Mouse (Mus musculus) inflammation-experienced regulatory T-cells, adult 6 months (primary cell): ENCODE data around the gene Atg4a-ps. TPM values are rescaled to one million over a fixed set of nuclear protein-coding genes. Genes with fewer than 3 reads are reported as not detected.

ENCODE experiments used
- ATAC-seq: one replicate; pipeline ENCODE4 v1.8.0; 2017
- polyA plus RNA-seq, 3 experiments: library from polyadenylated mRNA; unstranded; fragments of 100-300 nt; shearing (Covaris generic); gene quantifications; one replicate each; pipeline ENCODE4 v1.2.1; 2017

Atg4a-ps gene
- polyA plus RNA-seq, 3 experiments from 2014 or later, result 1.3 to 3.6 (median 2.6) TPM

DNA sequence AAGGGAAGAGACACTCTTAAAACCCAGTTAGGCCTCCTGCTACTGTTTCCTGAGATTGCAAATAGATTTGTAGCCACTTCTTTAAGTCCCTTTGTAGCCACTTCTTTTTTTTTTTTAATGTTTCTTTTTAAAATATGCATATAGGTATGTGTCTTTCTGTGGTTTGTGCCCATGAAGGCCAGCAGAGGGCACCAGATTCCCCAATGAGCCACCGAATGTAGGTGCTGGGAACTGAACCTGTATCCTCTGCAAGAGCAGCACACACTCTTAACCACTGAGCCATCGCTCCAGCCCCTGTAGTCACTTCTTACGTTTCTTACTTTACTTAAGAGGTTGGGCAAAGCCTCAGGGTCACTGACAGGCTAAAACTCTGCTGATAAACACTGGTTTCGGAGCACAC lies 19.4 kb downstream of the Atg4a-ps start:
- ATAC-seq, result no peak

DNA sequence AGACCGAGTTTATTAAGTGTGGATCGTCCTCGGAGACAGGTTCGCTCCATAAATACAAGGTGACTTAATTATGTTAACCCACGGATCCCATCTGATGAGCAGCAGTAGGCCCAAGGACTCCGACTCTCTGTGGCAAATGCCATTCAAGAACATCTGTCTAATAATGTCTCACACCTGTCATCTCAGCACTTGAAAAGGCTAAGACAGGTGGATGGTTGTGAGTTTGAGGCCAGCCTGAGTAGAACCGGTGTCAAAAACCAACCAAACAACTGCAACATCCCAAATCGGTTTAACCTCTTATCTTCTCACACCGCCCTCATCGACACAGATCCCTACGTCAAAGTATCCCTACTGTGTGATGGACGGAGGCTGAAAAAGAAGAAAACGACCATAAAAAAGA lies 20.7 kb downstream of the Atg4a-ps start:
- ATAC-seq, result no peak

DNA sequence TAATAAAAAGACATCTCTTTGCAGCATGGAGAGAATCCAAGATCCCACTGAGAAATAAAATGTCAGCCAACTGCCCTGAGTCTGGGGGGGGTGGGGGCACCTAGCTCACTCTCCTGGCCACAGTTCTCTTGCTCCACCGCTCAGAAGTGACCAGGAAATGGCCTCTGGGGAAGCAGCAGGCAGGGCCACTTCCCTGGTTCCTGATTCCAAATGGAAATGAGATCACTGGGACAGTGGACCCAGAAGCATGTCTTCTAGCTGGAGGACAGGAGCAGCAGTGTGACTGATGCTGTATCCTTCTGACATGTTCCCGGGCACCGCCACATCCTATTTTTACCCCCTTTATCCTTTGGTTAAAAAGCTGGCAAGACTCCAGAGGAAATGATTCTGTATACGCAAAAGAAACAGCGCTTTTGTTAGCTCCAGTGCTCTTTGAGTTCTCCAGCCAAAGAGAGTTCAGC lies 21.2 kb downstream of the Atg4a-ps start:
- no peak for ATAC-seq

- ATAC-seq, result no peak
These were observed 21.9 kb downstream of the Atg4a-ps start for GRCm38 (mm10) chr3:103623893-103624470.

DNA sequence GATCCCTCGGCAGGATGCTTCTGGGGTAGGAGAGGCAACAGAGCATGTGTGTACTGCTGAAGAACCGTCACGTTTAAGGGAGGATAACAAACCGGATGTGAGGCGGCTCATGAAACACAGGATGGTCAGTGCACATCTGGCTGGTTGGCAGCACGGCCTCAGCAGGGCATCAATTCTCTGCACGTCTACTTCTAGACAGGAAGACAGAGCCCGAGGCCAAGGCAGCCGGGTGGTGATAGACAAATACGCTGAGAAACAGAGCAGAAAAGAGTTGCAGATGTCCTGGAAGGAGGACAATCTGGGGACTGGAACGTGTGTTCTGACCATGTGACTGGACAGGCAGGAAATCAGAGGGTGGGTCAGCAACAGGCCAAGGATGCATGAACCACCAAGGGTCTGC lies 25.8 kb downstream of the Atg4a-ps start:
- ATAC-seq, result no peak

- ATAC-seq, result no peak
These were observed 28.9 kb downstream of the Atg4a-ps start for GRCm38 (mm10) chr3:103616981-103617380.

- no peak for ATAC-seq
These were observed 30.2 kb downstream of the Atg4a-ps start for GRCm38 (mm10) chr3:103615621-103616020.

- ATAC-seq, result no peak
These were observed 33.1 kb downstream of the Atg4a-ps start for GRCm38 (mm10) chr3:103612636-103613355.

DNA sequence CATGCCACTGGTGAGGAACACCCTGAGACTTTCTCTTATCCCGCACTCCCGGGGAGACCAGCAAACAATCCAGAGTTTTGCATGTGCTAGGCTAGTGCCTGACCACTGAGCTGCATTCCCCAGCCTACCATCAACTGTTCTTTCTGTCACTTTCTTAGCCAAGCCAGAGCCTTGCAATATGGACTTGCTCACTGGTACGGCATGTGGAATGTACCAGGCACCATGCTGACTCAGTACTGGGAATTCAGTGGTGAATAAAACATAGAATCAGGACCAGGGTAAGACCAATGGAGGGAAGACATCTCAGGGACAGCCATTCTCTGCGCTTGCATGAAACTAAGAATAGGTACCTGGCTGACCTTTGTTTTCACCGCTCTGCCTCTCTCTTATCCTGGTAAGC lies 35.6 kb downstream of the Atg4a-ps start:
- ATAC-seq, result no peak

DNA sequence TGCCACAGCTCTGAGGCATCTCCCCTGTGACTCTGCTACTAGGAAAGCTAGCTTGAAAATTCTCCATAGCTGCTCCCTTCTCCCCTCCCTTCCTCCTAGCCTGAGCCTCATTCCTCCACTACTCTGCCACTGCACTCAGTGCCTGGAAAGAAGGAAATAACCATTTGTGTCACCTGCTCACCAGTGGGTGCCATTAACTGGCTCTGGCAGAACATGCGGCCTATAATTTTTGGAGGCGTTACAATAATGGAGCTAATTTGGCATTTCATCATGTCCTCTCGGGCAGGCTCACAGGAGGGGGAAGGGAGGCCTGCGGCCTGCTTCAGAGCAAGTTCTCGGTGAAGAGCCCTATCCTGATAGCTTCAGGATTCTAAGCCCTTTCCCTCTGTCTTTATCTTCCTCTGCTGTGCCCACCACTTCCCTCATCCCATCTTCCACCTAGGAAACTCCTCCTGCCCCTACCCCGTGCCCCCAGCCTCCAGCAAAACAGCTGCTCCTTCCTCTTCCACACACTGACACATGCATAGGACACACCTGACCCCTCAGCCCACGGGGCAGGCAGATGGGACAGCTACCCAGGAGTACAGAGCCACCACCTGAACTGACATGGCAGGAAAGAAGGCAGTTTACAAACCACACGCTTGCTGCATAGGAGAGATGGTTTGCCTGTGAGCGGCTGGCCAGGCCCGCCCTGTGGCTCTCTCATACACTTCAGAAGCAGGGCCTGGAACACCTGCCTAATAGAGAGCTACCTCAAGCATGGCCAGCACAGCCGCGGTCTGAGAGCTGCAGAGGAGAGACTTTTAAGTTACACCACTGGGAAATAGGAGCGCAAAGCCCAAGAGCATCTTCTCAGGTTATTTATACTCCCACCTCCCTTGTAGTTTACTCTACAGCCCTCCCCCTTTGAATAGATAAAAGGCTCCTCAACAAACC lies 38.9 kb downstream of the Atg4a-ps start:
- no peak for ATAC-seq

- ATAC-seq, result no peak
These were observed 39.7 kb downstream of the Atg4a-ps start for GRCm38 (mm10) chr3:103606045-103606597.

- no peak for ATAC-seq
These were observed 44.3 kb downstream of the Atg4a-ps start for GRCm38 (mm10) chr3:103601561-103601960.

- no peak for ATAC-seq
These were observed 44.9 kb downstream of the Atg4a-ps start for GRCm38 (mm10) chr3:103601011-103601410.

GRCm38 (mm10) chr3:103597586-103597985 lies 48.3 kb downstream of the Atg4a-ps start:
- no peak for ATAC-seq

GRCm38 (mm10) chr3:103595271-103595810 lies 50.5 kb downstream of the Atg4a-ps start:
- no peak for ATAC-seq

Other genes with a start within 250 kb of the Atg4a-ps start
- gene Syt6, start 70.8 kb downstream of the Atg4a-ps start, polyA plus RNA-seq, result not detected
- gene Olfml3, start 91.9 kb upstream of the Atg4a-ps start, polyA plus RNA-seq, result under 1 TPM; 0.20 to 0.93 (median 0.50) TPM
- not detected for gene Gm10964, start 93.3 kb upstream of the Atg4a-ps start, polyA plus RNA-seq
- 10 to 100 TPM; 28.8 to 71.0 (median 34.9) TPM for gene Hipk1, start 145.5 kb upstream of the Atg4a-ps start, polyA plus RNA-seq
- gene Dclre1b, start 163.4 kb upstream of the Atg4a-ps start, polyA plus RNA-seq, result 10 to 100 TPM; 16.5 to 23.8 (median 17.7) TPM
- 10 to 100 TPM; 16.5 to 21.5 (median 16.7) TPM for gene Ap4b1, start 163.5 kb upstream of the Atg4a-ps start, polyA plus RNA-seq
- under 1 TPM in 2 of 3 experiments, not detected in 1; 0.13 to 0.78 TPM for gene Gm43064, start 163.5 kb upstream of the Atg4a-ps start, polyA plus RNA-seq
- gene Bcl2l15, start 186.5 kb upstream of the Atg4a-ps start, polyA plus RNA-seq, result 1 to 10 TPM in 2 of 3 experiments, under 1 TPM in 1; 0.93 to 9.9 (median 6.3) TPM
- gene Ptpn22, start 213.7 kb upstream of the Atg4a-ps start, polyA plus RNA-seq, result 100 to 1,000 TPM; 410 to 567 (median 415) TPM